Mouse (Mus musculus): Measurements from ENCODE around the gene Fbxo39. TPM values are rescaled to one million over a fixed set of nuclear protein-coding genes. Genes with fewer than 3 reads are reported as not detected.

Fbxo39 gene
- total RNA-seq (2023) = under 1 TPM; 0.47 to 0.52 TPM

DNA sequence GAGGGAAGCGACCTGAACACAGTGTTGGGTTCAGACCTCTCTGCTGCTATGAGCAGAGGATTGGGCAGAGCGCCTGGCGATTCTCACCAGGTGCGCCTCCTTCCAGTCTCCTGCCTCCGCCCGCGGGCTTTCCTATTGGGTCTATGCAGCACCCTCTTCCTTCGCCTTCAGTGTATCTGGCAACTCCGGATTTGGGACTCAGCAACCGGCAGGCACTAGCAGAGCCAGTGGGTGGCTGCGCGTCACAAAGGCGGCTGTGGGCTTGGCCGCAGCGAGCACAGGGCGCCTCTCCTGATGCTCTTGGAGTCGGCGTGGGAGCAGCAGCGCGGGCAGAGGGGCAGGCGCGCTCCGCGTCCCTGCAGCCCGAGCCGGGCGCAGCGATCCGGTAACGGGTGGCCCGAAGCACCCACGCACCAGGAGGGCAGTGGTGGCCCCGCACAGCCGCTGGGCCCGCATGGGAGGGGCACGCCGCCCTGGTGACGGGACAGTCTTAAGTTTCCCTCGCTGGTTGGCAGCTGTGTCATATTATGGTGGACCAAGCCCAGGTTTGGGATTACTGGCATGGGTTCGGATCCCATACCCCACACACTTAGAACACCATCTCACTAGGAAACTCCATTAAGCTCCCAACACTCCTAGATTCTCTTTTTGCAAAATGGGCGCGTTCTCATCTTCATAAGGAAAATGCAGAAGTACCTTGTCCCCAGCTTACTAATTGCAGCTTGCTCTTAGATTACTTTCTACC is at the start of gene Fbxo39:
Fbxo39 (plus strand) TSS at position 294 of the 745 bp plus-strand sequence.

DNA sequence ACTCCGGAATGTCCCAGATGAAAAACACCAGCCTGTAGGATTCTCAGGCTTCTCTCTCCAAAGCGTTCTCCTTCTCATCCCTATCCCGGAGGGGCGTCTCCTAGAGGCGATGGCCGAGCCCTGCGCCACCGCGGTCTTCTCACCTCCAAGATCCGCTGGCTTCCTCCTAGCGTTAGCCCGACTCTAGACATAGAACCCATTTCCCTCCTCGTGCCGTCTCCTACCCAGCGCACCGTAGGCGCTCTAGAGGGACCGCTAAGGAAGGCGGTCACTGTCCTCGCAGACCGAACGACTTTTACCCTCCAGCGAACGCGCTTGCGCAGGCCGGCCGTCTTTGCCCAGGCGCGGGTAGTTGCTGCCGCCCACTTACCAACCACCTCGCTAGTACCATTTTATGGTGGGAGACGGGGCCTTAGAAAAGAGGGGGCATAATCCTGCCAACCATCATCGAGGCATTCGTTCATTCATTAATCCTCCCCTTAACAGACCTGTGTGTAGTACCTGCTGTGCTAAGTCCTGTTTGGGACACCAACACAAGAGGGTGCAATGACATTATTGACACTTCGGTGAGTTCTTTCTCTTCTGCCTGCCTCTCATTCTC is 47.2 kb upstream of the Fbxo39 start, which contains the start of gene Slc13a5:
Slc13a5 (minus strand) TSS at position 263 of the 601 bp plus-strand sequence.

DNA sequence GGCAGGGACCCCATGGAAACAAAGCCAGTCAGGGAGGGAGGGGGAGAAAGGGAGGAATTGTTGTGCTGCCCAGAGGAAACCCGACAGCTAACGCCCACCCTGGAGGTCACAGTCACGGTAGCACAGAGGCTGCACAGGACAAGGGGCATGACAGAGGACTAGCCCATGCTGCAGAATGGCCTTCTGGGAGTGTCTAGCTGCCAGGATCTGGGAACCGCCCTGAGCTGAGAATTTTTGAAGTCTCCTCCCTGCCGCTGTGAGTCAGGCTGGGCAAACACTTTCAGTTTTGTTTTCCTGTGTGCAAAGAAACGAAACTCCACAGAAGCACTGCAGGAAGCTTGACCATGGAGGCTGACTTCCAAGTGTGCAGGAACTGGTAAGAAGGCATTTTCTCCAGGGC is 12.9 kb upstream of the Fbxo39 start, which contains the start of gene Xaf1:
Xaf1 (plus strand) TSS at position 296 of the 400 bp plus-strand sequence.

DNA sequence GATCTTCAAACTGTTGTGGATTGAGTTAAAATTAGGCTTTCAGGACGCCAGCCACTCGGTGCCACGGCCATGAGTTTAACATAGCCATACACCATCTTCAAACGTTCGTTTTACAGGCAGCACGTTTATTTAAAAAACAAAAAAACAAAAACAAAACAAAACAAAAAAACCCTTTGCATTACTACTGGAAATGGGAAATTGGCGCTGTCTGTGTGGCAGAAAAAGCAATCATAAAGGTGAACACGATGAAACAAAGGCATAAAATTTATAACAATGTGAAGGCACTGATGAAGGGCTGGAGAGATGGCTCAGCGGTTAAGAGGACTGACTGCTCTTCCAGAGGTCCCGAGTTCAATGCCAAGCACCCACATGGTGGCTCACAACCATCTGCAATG is 48.1 kb downstream of the Fbxo39 start, which contains the start of gene Tekt1:
Tekt1 (minus strand) TSS at position 96 of the 395 bp plus-strand sequence.

Other genes starting within 250 kb of the Fbxo39 start
- not detected for gene Pitpnm3, start 178.7 kb upstream of the Fbxo39 start, total RNA-seq (2023)
- under 1 TPM; 0.52 to 0.92 TPM for gene Gm43951, start 107.6 kb upstream of the Fbxo39 start, total RNA-seq (2023)
- gene 4933427D14Rik, start 107.0 kb upstream of the Fbxo39 start, total RNA-seq (2023) = 1 to 10 TPM; 6.1 to 9.5 TPM
- 10 to 100 TPM; 42.9 to 60.5 TPM for gene Txndc17, start 106.9 kb upstream of the Fbxo39 start, total RNA-seq (2023)
- 10 to 100 TPM; 16.1 to 17.5 TPM for gene Med31, start 98.9 kb upstream of the Fbxo39 start, total RNA-seq (2023)
- not detected for gene Slc13a5, start 47.2 kb upstream of the Fbxo39 start, total RNA-seq (2023)
- 10 to 100 TPM; 54.0 to 67.0 TPM for gene Xaf1, start 12.8 kb upstream of the Fbxo39 start, total RNA-seq (2023)
- gene Tekt1, start 48.0 kb downstream of the Fbxo39 start, total RNA-seq (2023) = not detected
- gene Smtnl2, start 97.3 kb downstream of the Fbxo39 start, total RNA-seq (2023) = 1 to 10 TPM in 1 of 2 experiments, not detected in 1; 2.3 TPM
- gene Ggt6, start 121.1 kb downstream of the Fbxo39 start, total RNA-seq (2023) = not detected
- 10 to 100 TPM; 69.4 to 73.1 TPM for gene Mybbp1a, start 126.9 kb downstream of the Fbxo39 start, total RNA-seq (2023)
- gene Spns2, start 175.5 kb downstream of the Fbxo39 start, total RNA-seq (2023) = 1 to 10 TPM; 1.3 to 1.8 TPM
- gene Spns3, start 236.1 kb downstream of the Fbxo39 start, total RNA-seq (2023) = 10 to 100 TPM; 12.3 to 12.6 TPM

Measured in monocyte, adult 59 days (primary cell).